Mouse (Mus musculus): ENCODE measurements at regions not wholly inside any gene's neighbourhood (a gene's known extent, or its start where the extent isn't known, plus 50 kb on each side); places are given as distances from the start of the nearest gene placed in this dataset.
"Not testable (repeated sequence)": the region's sequence is repeated elsewhere in the genome, so short reads cannot be mapped to it uniquely, and the experiment has no call there.

DNA sequence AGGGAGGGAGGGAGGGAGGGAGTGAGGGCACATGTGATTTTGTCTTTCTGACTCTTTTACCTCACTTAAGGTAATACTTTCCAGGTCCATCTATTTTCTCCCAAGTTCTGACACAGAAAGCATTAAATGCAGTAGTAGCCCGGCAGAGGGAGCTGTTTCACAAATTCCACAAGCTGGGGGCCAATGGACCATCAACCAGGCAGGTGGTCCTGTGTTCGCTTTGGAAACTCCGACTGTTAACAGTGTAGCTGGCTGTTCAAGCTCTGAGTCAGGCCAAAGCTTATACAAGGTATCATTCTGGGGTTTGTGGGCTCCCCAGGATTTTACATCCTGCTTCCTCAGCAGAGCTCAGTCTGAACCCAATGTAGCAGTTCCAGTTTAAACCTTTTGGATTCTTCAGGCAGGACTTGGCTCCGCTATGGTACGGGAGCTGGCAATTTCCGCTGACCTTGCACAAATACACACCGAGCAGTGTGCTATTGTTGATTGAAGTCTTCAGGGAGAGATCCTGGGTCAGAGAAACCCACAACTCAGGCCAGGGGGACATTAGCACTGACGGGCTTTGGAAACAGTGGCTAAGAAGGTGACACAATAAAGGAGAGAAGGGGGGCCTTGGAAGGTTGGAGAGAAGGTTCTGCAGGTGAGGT lies 93.8 kb upstream of the Lnx1 start:
- Histone ChIP-seq H3K27me3 (ENCODE audit: control insufficient read depth, insufficient read depth, low read length) (no peaks in the 10 kb centered on the region), H3K4me1 (ENCODE audit: control insufficient read depth, insufficient read depth, insufficient read length, low read length) (peaks cover 3% of the 10 kb centered on the region; the same call in 1 of the 2 replicates), H3K27ac (ENCODE audit: insufficient read depth, low read depth, low read length) (no peak overlapping the region), H3K4me3 (ENCODE audit: low read depth, low read length) (no peak overlapping the region), H3K36me3 (ENCODE audit: control insufficient read depth, insufficient read depth, low read length) (no peaks in the 10 kb centered on the region)
- WGBS, result 54% methylated on average over 8 of the region's 8 CpGs
- TF ChIP-seq CTCF (IDR thresholded peaks at IDR 0.05; ENCODE audit: extremely low read depth, insufficient read length, insufficient replicate concordance, low read depth, low read length) (peak; percentile 59; the same call in 1 of the 2 replicates), POLR2A (IDR thresholded peaks at IDR 0.05; ENCODE audit: low read depth, low read length) (no peak)

DNA sequence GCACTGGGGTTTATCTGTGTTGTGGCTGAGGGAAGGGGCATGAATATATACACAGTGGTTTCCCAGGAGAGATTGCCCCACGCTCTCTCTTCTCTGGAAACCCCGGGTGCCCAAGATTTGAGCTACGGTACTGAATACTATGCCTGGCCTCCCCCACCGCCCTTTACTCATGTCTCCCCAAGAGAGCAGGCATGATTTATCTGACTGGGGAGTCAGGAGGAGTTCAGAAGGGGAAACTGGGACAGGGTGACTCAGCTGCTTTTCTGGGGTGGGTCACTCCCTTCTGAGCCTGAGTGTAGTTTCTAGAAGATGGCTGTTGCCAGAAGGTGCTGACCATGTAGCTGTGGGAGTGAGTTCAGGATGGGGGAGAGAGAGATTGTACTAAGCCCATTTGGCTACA lies 92.0 kb upstream of the Lnx1 start:
- WGBS, result 88% methylated on average over 4 of the region's 4 CpGs
- Histone ChIP-seq H3K27me3 (ENCODE audit: control insufficient read depth, insufficient read depth, low read length) (no peaks in the 10 kb centered on the region), H3K27ac (ENCODE audit: insufficient read depth, low read depth, low read length) (no peak overlapping the region), H3K4me3 (ENCODE audit: low read depth, low read length) (no peak overlapping the region), H3K36me3 (ENCODE audit: control insufficient read depth, insufficient read depth, low read length) (no peaks in the 10 kb centered on the region), H3K4me1 (ENCODE audit: control insufficient read depth, insufficient read depth, insufficient read length, low read length) (peaks cover 3% of the 10 kb centered on the region; the same call in 1 of the 2 replicates)
- TF ChIP-seq POLR2A (IDR thresholded peaks at IDR 0.05; ENCODE audit: low read depth, low read length), result no peak
- no peak for TF ChIP-seq CTCF (IDR thresholded peaks at IDR 0.05; ENCODE audit: extremely low read depth, insufficient read length, insufficient replicate concordance, low read depth, low read length)

DNA sequence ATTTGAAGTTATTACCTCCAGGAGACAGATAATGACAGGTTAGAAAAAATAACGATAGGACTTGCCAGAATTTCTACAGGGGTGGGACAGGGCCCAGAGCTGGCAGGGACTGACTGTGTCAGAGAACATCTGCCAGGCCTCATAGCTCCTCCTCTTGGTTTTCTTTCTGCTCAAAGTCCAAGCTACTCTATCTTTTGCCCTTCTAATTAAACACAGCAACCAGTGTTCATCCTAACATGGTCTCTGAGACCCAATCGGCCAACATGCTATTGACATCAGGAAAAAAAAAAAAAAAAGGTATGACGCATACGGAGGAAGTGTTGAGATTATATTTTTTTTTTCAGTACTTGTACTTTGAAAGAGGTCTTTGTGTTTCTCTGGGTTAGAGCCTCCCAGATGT lies 90.7 kb upstream of the Lnx1 start:
- Histone ChIP-seq H3K27me3 (ENCODE audit: control insufficient read depth, insufficient read depth, low read length) (no peaks in the 10 kb centered on the region), H3K4me3 (ENCODE audit: low read depth, low read length) (no peak overlapping the region), H3K27ac (ENCODE audit: insufficient read depth, low read depth, low read length) (no peak overlapping the region), H3K4me1 (ENCODE audit: control insufficient read depth, insufficient read depth, insufficient read length, low read length) (peaks cover 3% of the 10 kb centered on the region; the same call in 1 of the 2 replicates), H3K36me3 (ENCODE audit: control insufficient read depth, insufficient read depth, low read length) (no peaks in the 10 kb centered on the region)
- TF ChIP-seq CTCF (IDR thresholded peaks at IDR 0.05; ENCODE audit: extremely low read depth, insufficient read length, insufficient replicate concordance, low read depth, low read length) (no peak), POLR2A (IDR thresholded peaks at IDR 0.05; ENCODE audit: low read depth, low read length) (no peak)
- 20% methylated on average over 4 of the region's 4 CpGs for WGBS

DNA sequence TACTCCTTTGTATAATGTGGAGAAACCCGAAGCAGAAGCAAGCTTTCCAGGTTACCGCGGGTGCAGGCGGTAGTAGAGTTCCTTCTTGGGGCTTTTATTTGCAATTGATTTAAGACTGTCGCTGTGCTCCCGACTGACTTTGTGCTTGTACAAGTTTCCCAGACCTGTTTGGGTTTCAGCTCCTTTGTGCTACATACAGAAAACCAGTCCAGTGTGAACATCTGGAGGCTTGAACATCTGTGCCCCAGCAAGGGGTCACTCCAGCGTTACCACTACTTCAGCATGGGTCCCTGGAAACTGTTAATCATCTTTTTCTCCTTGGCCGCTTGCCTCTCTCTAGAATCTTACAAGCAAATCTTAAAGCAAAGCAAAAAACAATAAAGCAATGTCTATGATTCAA lies 90.2 kb upstream of the Lnx1 start:
- Histone ChIP-seq H3K4me3 (ENCODE audit: low read depth, low read length) (no peak overlapping the region), H3K27me3 (ENCODE audit: control insufficient read depth, insufficient read depth, low read length) (no peaks in the 10 kb centered on the region), H3K27ac (ENCODE audit: insufficient read depth, low read depth, low read length) (peak overlapping the region; percentile 36; the same call in 1 of the 2 replicates), H3K4me1 (ENCODE audit: control insufficient read depth, insufficient read depth, insufficient read length, low read length) (peaks cover 3% of the 10 kb centered on the region; the same call in 1 of the 2 replicates), H3K36me3 (ENCODE audit: control insufficient read depth, insufficient read depth, low read length) (no peaks in the 10 kb centered on the region)
- TF ChIP-seq CTCF (IDR thresholded peaks at IDR 0.05; ENCODE audit: extremely low read depth, insufficient read length, insufficient replicate concordance, low read depth, low read length) (no peak), POLR2A (IDR thresholded peaks at IDR 0.05; ENCODE audit: low read depth, low read length) (no peak)
- 45% methylated on average over 8 of the region's 8 CpGs for WGBS

DNA sequence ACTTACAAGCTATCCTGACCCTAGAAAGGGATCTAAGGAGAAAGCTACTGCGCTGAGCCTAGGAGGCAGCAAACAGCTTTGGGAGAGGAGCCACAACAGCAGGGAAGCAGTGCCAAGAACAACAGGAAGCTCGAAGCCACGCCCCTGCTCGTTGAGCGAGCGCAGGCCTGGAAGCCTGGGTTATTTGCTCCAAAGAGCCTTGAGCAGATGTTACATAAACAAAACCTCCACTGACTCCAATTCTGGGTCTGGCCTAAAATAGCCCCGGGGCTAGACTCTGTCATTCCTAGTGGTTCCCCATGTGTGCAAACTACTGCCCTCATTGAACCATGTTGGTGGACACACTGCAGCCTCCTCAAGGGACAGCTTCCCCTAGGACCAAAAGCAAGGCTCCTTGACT lies 89.6 kb upstream of the Lnx1 start:
- TF ChIP-seq POLR2A (IDR thresholded peaks at IDR 0.05; ENCODE audit: low read depth, low read length), result no peak
- TF ChIP-seq CTCF (IDR thresholded peaks at IDR 0.05; ENCODE audit: extremely low read depth, insufficient read length, insufficient replicate concordance, low read depth, low read length), result no peak
- peaks cover 3% of the 10 kb centered on the region; the same call in 1 of the 2 replicates for H3K4me1 ChIP-seq (ENCODE audit: control insufficient read depth, insufficient read depth, insufficient read length, low read length)
- no peaks in the 10 kb centered on the region for H3K27me3 ChIP-seq (ENCODE audit: control insufficient read depth, insufficient read depth, low read length)
- WGBS, result 0% methylated on average over 7 of the region's 7 CpGs
- H3K36me3 ChIP-seq (ENCODE audit: control insufficient read depth, insufficient read depth, low read length), result no peaks in the 10 kb centered on the region
- H3K27ac ChIP-seq (ENCODE audit: insufficient read depth, low read depth, low read length), result peak overlapping the region; percentile 52
- no peak overlapping the region for H3K4me3 ChIP-seq (ENCODE audit: low read depth, low read length)

DNA sequence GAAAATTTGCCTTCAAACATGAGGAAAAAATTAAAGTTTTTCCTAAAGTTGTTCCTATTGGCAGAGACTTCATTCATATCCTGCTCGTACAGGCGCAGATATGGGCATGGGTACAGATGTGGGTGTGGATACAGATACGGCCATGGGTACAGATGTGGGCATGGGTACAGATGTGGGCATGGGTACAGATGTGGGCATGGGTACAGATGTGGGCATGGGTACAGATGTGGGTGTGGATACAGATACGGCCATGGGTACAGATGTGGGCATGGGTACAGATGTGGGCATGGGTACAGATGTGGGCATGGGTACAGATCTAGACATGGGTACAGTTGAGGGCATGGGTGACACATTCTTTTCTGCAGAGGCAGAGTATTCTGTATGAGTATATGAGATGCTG lies 87.8 kb upstream of the Lnx1 start:
- 95% methylated on average over 4 of the region's 4 CpGs for WGBS
- not testable (repeated sequence) for H3K4me1 ChIP-seq (ENCODE audit: control insufficient read depth, insufficient read depth, insufficient read length, low read length); H3K27ac ChIP-seq (ENCODE audit: insufficient read depth, low read depth, low read length); H3K36me3 ChIP-seq (ENCODE audit: control insufficient read depth, insufficient read depth, low read length); H3K27me3 ChIP-seq (ENCODE audit: control insufficient read depth, insufficient read depth, low read length); H3K4me3 ChIP-seq (ENCODE audit: low read depth, low read length)

DNA sequence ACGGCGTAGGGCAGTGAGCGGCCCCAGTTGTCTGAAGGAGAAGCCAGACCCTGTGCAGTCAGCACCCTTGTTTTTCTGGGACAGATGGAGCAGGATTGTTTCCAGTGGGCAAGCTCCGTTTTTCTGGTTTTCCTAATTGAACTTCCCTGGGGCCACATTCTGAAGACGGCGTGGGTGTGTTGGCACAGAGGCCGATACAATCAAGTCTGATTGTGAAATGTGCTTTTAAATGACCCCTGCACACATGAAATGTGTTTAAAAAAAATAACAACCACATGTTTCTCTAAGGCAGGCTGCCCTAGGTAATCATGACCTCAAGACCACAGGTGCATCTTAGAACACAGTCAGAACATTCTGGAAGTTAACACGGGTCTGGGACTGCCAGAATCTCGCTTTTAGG lies 81.2 kb upstream of the Lnx1 start:
- Histone ChIP-seq H3K4me1 (ENCODE audit: control insufficient read depth, insufficient read depth, insufficient read length, low read length) (no peaks in the 10 kb centered on the region), H3K27ac (ENCODE audit: insufficient read depth, low read depth, low read length) (no peak overlapping the region), H3K27me3 (ENCODE audit: control insufficient read depth, insufficient read depth, low read length) (no peaks in the 10 kb centered on the region), H3K4me3 (ENCODE audit: low read depth, low read length) (no peak overlapping the region), H3K36me3 (ENCODE audit: control insufficient read depth, insufficient read depth, low read length) (no peaks in the 10 kb centered on the region)
- TF ChIP-seq CTCF (IDR thresholded peaks at IDR 0.05; ENCODE audit: extremely low read depth, insufficient read length, insufficient replicate concordance, low read depth, low read length) (no peak), POLR2A (IDR thresholded peaks at IDR 0.05; ENCODE audit: low read depth, low read length) (no peak)
- WGBS, result 80% methylated on average over 9 of the region's 9 CpGs

Measured in small intestine, adult 2 months (tissue).